Mouse (Mus musculus) hindbrain, embryonic 12.5 days (tissue): ENCODE measurements at regions not wholly inside any gene's neighbourhood (a gene's known extent, or its start where the extent isn't known, plus 50 kb on each side); places are given as distances from the start of the nearest gene placed in this dataset.

Source experiments
- ATAC-seq: fragments of 200-750 bp; cut with Nextera tagmentation; 2 replicates; pipeline ENCODE4 v1.8.0; 2017; ENCODE audit warnings: moderate TSS enrichment; ENCODE audit not compliant: low FRiP score
- H3K27ac ChIP-seq: fragments of 300-500 bp; sonication (generic); 2 replicates; pipeline ENCODE4 v1.5.1; 2016; ENCODE audit warnings: mild to moderate bottlenecking
- H3K27me3 ChIP-seq: fragments of 300-500 bp; sonication (generic); 2 replicates; pipeline ENCODE4 v1.6.1; 2016; ENCODE audit warnings: mild to moderate bottlenecking
- H3K36me3 ChIP-seq: fragments of 300-500 bp; sonication (generic); 2 replicates; pipeline ENCODE4 v1.6.1; 2016; ENCODE audit warnings: mild to moderate bottlenecking
- H3K4me1 ChIP-seq: fragments of 300-500 bp; sonication (generic); 2 replicates; pipeline ENCODE4 v1.6.1; 2016
- H3K4me2 ChIP-seq: fragments of 300-500 bp; sonication (generic); replicated peaks from 2 replicates; pipeline ENCODE4 v1.6.1; 2016; ENCODE audit warnings: mild to moderate bottlenecking
- H3K4me3 ChIP-seq: fragments of 300-500 bp; sonication (generic); 2 replicates; pipeline ENCODE4 v1.5.1; 2016; ENCODE audit warnings: mild to moderate bottlenecking
- H3K9ac ChIP-seq: fragments of 300-500 bp; sonication (generic); 2 replicates; pipeline ENCODE4 v1.6.1; 2016; ENCODE audit warnings: mild to moderate bottlenecking, moderate library complexity
- H3K9me3 ChIP-seq: fragments of 300-500 bp; sonication (generic); replicated peaks from 2 replicates; pipeline ENCODE4 v1.6.1; 2016; ENCODE audit warnings: mild to moderate bottlenecking
- WGBS: fragments of 180-500 bp; shearing (Covaris S2); methylation state at CpG from one replicate; pipeline ENCODE4 v1.1.7; 2016; 5-methylcytosine and 5-hydroxymethylcytosine counted together

GRCm38 (mm10) chr13:33558927-33559326, 74.3 kb downstream of the Serpinb9g start:
- 99% methylated on average over 2 of the region's 2 CpGs for WGBS
- Histone ChIP-seq H3K36me3 (no peaks in the 10 kb centered on the region), H3K27me3 (no peaks in the 10 kb centered on the region), H3K9me3 (peaks cover 40% of the 10 kb centered on the region), H3K4me2 (no peak overlapping the region), H3K4me3 (no peak overlapping the region), H3K4me1 (no peaks in the 10 kb centered on the region), H3K9ac (no peak overlapping the region), H3K27ac (no peak overlapping the region)
- no peak for ATAC-seq

GRCm38 (mm10) chr13:33559719-33560118, 75.1 kb downstream of the Serpinb9g start:
- Histone ChIP-seq H3K9me3 (peaks cover 33% of the 10 kb centered on the region), H3K27ac (no peak overlapping the region), H3K27me3 (no peaks in the 10 kb centered on the region), H3K4me3 (no peak overlapping the region), H3K4me2 (no peak overlapping the region), H3K4me1 (no peaks in the 10 kb centered on the region), H3K36me3 (no peaks in the 10 kb centered on the region), H3K9ac (no peak overlapping the region)
- no peak for ATAC-seq

- Histone ChIP-seq H3K9me3 (peaks cover 52% of the 10 kb centered on the region), H3K4me1 (no peaks in the 10 kb centered on the region), H3K9ac (no peak overlapping the region), H3K4me2 (no peak overlapping the region), H3K27ac (no peak overlapping the region), H3K4me3 (no peak overlapping the region), H3K36me3 (no peaks in the 10 kb centered on the region), H3K27me3 (no peaks in the 10 kb centered on the region)
- 79% methylated on average over 3 of the region's 3 CpGs for WGBS
- no peak for ATAC-seq
Observed at GRCm38 (mm10) chr13:33561625-33562024, 77.0 kb downstream of the Serpinb9g start.

GRCm38 (mm10) chr13:33562928-33563327, 78.3 kb downstream of the Serpinb9g start:
- no peak overlapping the region for H3K27ac ChIP-seq
- no peak overlapping the region for H3K4me2 ChIP-seq
- no peak overlapping the region for H3K4me3 ChIP-seq
- peaks cover 57% of the 10 kb centered on the region for H3K9me3 ChIP-seq
- H3K36me3 ChIP-seq: no peaks in the 10 kb centered on the region
- no peak overlapping the region for H3K9ac ChIP-seq
- H3K27me3 ChIP-seq: no peaks in the 10 kb centered on the region
- H3K4me1 ChIP-seq: no peaks in the 10 kb centered on the region
- ATAC-seq: no peak
- 29% methylated on average over 1 of the region's 1 CpGs for WGBS

- H3K4me1 ChIP-seq: no peaks in the 10 kb centered on the region
- 25% methylated on average over 1 of the region's 1 CpGs for WGBS
- no peak overlapping the region for H3K4me2 ChIP-seq
- H3K27ac ChIP-seq: no peak overlapping the region
- no peaks in the 10 kb centered on the region for H3K27me3 ChIP-seq
- H3K9ac ChIP-seq: no peak overlapping the region
- H3K36me3 ChIP-seq: no peaks in the 10 kb centered on the region
- ATAC-seq: no peak
- H3K9me3 ChIP-seq: peaks cover 58% of the 10 kb centered on the region
- H3K4me3 ChIP-seq: no peak overlapping the region
Observed at GRCm38 (mm10) chr13:33563366-33563765, 78.8 kb downstream of the Serpinb9g start.

GRCm38 (mm10) chr13:33567915-33568314, 83.3 kb downstream of the Serpinb9g start:
- Histone ChIP-seq H3K9ac (no peak overlapping the region), H3K4me2 (no peak overlapping the region), H3K27me3 (no peaks in the 10 kb centered on the region), H3K27ac (no peak overlapping the region), H3K4me1 (no peaks in the 10 kb centered on the region), H3K9me3 (peaks cover 53% of the 10 kb centered on the region), H3K4me3 (no peak overlapping the region), H3K36me3 (no peaks in the 10 kb centered on the region)
- 84% methylated on average over 4 of the region's 4 CpGs for WGBS
- no peak for ATAC-seq

- no peak for ATAC-seq
- Histone ChIP-seq H3K9ac (no peak overlapping the region), H3K4me1 (no peaks in the 10 kb centered on the region), H3K4me2 (no peak overlapping the region), H3K27ac (no peak overlapping the region), H3K27me3 (no peaks in the 10 kb centered on the region), H3K9me3 (peaks cover 61% of the 10 kb centered on the region), H3K36me3 (no peaks in the 10 kb centered on the region), H3K4me3 (no peak overlapping the region)
- 91% methylated on average over 1 of the region's 1 CpGs for whole genome bisulfite sequencing
Observed at GRCm38 (mm10) chr13:33569318-33569717, 84.7 kb downstream of the Serpinb9g start.

- Histone ChIP-seq H3K4me1 (no peaks in the 10 kb centered on the region), H3K27me3 (no peaks in the 10 kb centered on the region), H3K36me3 (no peaks in the 10 kb centered on the region), H3K9me3 (peaks cover 49% of the 10 kb centered on the region), H3K4me3 (no peak overlapping the region), H3K4me2 (no peak overlapping the region), H3K27ac (no peak overlapping the region), H3K9ac (no peak overlapping the region)
- 85% methylated on average over 2 of the region's 2 CpGs for WGBS
- ATAC-seq: no peak
Observed at GRCm38 (mm10) chr13:33570836-33571235, 86.2 kb downstream of the Serpinb9g start.

GRCm38 (mm10) chr13:33586065-33586464, 75.1 kb upstream of the Serpinb6d start:
- Histone ChIP-seq H3K36me3 (no peaks in the 10 kb centered on the region), H3K27ac (no peak overlapping the region), H3K4me1 (no peaks in the 10 kb centered on the region), H3K9me3 (peaks cover 18% of the 10 kb centered on the region; the same call in 1 of the 2 replicates), H3K9ac (no peak overlapping the region), H3K4me3 (no peak overlapping the region), H3K27me3 (no peaks in the 10 kb centered on the region), H3K4me2 (no peak overlapping the region)
- no peak for ATAC-seq
